Mouse (Mus musculus): ENCODE results near the gene Irf2bp1. TPM values are rescaled to one million over a fixed set of nuclear protein-coding genes. Genes with fewer than 3 reads are reported as not detected.

Irf2bp1 gene
- total RNA-seq, 2 experiments from 2014 or later, result 20.4 to 24.0 TPM

GRCm38 (mm10) chr7:19028067-19028466 lies 24.2 kb downstream of the Irf2bp1 start:
- DNase-seq, result no peak

GRCm38 (mm10) chr7:19029084-19029653 lies 25.3 kb downstream of the Irf2bp1 start:
- peak; percentile 53 for DNase-seq

DNA sequence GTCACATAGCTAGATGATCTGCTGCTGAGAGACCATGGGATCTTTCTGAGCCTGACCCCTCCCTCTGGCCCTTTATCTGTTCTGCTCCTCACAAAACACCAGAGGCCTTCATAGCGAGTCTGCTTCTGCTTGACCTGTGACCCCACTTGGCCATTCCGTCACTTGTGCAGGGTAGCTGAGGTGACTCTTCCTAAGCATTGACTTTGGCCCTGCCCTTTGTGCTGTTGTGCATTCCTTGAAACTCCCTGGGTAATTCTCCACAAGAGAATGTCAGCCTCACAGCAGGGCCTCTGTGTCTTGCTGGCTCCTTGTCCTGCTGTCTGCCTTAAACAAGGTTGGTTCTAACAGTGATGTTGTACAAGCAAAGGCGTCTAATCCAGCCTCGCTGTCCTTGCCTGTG lies 27.8 kb downstream of the Irf2bp1 start:
- DNase-seq, result no peak

GRCm38 (mm10) chr7:19044616-19045015 lies 40.8 kb downstream of the Irf2bp1 start:
- no peak for DNase-seq

DNA sequence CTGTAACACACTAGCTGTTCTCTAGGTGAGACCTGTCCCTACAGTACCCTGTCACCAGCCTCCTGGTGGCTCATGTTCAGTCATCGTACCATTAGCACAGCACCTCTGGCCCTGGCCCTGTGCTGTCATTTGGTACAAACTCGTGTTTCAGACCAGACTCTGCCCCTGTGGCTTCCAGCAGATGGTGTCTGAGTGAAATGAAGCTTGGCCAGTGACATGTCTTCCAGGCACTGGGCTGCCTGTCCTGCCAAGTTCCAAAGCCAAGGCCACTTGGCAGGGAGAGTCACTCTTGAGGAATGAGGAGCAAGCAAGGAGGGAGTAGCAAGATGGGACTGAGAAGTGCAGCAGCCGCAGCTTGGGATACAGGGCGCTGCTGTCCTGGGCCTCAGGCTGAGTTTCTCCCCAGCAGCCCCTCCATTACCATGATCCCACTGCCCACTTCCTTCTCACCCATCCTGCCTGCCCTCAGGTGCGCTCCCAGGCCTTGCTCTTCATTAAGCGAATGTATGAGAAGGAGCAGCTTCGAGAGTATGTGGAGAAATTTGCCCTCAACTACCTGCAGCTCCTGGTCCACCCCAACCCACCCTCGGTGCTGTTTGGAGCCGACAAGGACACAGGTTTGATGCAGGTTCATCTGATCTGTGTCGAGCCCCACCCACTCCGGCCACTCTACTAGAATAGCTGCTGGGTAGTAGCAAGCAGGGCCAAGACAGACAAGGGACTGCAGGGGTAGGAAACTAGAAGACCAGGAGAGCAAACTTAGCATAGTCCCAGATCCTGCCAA lies 42.6 kb downstream of the Irf2bp1 start:
- DNase-seq, result peak; percentile 44

DNA sequence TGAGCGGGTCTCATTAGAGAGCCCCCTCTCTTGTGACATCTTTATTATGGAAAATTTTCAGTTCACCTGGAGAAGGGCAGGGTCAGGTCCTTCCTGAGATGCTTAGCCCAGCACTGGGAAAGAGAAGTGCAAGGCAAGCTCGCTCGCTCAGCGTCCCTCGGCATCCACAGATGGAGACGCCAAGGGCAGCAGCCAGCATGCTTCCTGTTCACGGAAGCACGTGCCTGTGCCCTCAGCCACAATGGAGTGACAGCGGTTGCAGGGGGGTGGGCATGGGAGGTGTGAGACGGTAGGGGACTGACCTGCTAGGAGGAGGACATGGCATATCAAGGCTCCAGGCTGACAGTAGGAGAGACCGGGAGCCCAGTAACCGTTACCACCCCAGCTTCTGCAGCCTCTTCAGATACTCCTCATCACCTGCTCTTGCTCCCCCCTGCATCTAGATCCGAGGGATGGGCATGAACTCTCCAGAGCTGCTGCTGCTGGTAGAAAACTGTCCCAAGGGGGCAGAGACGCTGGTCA lies 44.2 kb downstream of the Irf2bp1 start:
- DNase-seq, result no peak

DNA sequence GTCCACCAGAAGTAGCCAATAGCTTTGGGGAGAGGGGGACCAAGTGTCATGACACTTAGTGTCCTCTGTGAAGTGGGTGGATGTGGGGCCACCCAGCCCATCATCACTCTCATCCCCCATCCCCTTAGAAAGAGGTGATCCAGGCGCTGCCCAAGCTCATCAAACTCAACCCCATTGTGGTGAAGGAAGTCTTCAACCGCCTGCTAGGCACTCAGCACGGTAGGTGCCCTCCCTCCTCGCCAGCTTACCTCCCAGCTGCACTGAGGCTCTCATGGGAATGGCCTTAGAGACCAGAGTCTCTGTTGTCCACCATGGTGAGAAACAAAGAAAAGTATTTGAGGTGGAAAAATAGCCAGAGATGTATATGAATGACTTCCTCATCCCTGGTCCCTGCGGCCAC lies 45.4 kb downstream of the Irf2bp1 start:
- no peak for DNase-seq

DNA sequence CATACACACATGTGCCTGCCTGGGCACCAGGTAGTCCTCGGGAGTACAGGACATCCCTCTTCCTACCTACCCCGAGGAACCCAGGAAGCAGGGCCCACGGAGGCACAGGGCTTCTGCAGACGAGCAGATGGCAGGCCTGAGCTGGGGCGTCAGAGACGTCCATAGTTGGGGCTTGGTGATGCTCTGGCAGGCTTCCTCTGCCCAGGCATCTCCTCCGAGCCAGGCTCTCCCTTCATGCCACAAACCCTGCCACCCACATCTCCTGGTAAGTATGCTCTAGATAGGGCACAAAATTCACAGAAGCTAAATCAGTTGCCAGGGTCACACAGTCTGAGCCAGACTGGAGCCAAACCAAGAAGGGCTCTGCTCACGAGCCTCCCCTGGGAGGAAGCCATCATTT lies 46.3 kb downstream of the Irf2bp1 start:
- DNase-seq, result no peak

DNA sequence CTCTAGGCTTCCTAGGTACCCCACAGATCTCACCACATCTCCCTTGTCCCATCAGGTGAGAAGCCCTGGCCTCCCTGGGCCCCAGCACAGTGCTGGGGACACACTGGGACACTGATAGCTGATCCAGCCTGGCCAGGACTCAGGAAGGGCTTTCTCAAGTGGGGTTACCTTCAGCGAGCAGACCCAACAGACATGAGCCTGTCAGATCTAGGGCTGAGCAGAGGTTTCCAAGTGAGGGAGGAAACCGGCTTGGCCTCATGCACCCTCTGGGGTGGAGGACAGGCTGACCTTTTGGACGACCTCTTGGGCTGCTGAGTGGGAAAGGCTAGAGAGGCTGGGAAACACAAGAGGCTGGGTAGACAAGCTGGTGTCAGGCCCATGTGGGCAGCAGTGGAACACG lies 47.3 kb downstream of the Irf2bp1 start:
- DNase-seq, result no peak

- DNase-seq, result no peak
These were observed 48.7 kb downstream of the Irf2bp1 start for GRCm38 (mm10) chr7:19052345-19053135.

DNA sequence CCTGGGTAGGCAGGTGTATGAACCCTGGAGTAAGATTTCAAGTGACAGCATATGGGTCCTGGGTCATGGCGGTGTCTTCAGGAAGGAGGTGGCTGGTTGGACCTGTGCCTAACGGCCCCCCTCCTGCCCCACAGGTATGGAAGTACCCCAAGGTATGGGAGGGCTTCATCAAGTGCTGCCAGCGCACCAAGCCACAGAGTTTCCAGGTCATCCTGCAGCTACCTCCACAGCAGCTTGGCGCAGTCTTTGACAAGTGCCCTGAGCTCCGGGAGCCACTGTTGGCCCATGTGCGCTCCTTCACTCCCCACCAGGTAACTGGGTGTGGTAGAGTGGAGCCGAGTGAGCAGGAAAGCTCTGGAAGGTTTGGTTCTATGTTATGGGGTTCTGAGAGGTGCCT lies 49.3 kb downstream of the Irf2bp1 start:
- DNase-seq, result no peak

GRCm38 (mm10) chr7:19054047-19054776 lies 50.4 kb downstream of the Irf2bp1 start, which contains the start of gene Rsph6a:
Rsph6a (plus strand) TSS chr7:19054690.
- DNase-seq, result peak; percentile 66

DNA sequence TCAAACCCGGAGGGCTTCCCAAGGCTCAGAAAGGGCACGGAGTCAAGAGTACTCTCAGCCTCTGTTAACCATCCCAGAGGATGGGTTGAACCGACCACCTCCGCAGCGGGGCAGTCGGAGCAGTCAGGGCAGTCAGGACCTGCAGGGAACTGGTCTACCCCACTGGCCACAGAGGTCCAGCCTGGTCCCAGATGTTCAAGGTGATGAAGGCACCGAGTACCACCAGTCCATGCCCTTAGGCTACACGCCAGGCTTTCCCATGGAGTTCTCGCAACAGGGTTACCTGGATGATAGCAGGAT lies 50.9 kb downstream of the Irf2bp1 start:
- DNase-seq, result no peak

- no peak for DNase-seq
These were observed 51.3 kb downstream of the Irf2bp1 start for GRCm38 (mm10) chr7:19055108-19055507.

Other genes starting within 250 kb of the Irf2bp1 start
- not detected for gene Psg19, start 205.5 kb upstream of the Irf2bp1 start, total RNA-seq (2021)
- gene Psg17, start 182.4 kb upstream of the Irf2bp1 start, total RNA-seq (2021), result not detected
- gene Mill2, start 164.1 kb upstream of the Irf2bp1 start, total RNA-seq (2021), result 1 to 10 TPM; 3.1 to 3.6 TPM
- 1 to 10 TPM in 1 of 2 experiments, under 1 TPM in 1; 0.73 to 3.7 TPM for gene Pglyrp1, start 132.7 kb upstream of the Irf2bp1 start, total RNA-seq (2021)
- gene Ccdc61, start 93.6 kb upstream of the Irf2bp1 start, total RNA-seq (2021), result 1 to 10 TPM; 5.9 to 9.4 TPM
- 1 to 10 TPM; 2.9 to 4.1 TPM for gene Nova2, start 78.2 kb upstream of the Irf2bp1 start, total RNA-seq (2021)
- not detected for gene Nanos2, start 16.6 kb upstream of the Irf2bp1 start, total RNA-seq (2021)
- 1 to 10 TPM; 2.0 to 3.5 TPM for gene Mypop, start 12.8 kb upstream of the Irf2bp1 start, total RNA-seq (2021)
- under 1 TPM in 1 of 2 experiments, not detected in 1; 0.16 TPM for gene Foxa3, start 19.5 kb downstream of the Irf2bp1 start, total RNA-seq (2021)
- gene Sympk, start 20.3 kb downstream of the Irf2bp1 start, total RNA-seq (2021), result 10 to 100 TPM; 39.9 to 45.0 TPM
- not detected for gene Rsph6a, start 50.6 kb downstream of the Irf2bp1 start, total RNA-seq (2021)
- 10 to 100 TPM; 26.6 to 31.8 TPM for gene Dmwd, start 72.2 kb downstream of the Irf2bp1 start, total RNA-seq (2021)
- 100 to 1,000 TPM; 256 to 267 TPM for gene Dmpk, start 79.8 kb downstream of the Irf2bp1 start, total RNA-seq (2021)
- 1 to 10 TPM; 5.3 to 7.8 TPM for gene Six5, start 90.5 kb downstream of the Irf2bp1 start, total RNA-seq (2021)
- gene Gm4969, start 114.3 kb downstream of the Irf2bp1 start, total RNA-seq (2021), result under 1 TPM in 1 of 2 experiments, not detected in 1; 0.14 TPM
- 1 to 10 TPM; 2.7 to 4.2 TPM for gene Fbxo46, start 115.8 kb downstream of the Irf2bp1 start, total RNA-seq (2021)
- 1 to 10 TPM; 5.0 to 5.5 TPM for gene Qpctl, start 145.2 kb downstream of the Irf2bp1 start, total RNA-seq (2021)
- gene Snrpd2, start 145.7 kb downstream of the Irf2bp1 start, total RNA-seq (2021), result 10 to 100 TPM; 72.9 to 77.4 TPM
- gene Gipr, start 162.1 kb downstream of the Irf2bp1 start, total RNA-seq (2021), result under 1 TPM in 1 of 2 experiments, not detected in 1; 0.14 TPM
- gene Eml2, start 172.4 kb downstream of the Irf2bp1 start, total RNA-seq (2021), result 10 to 100 TPM; 14.9 to 17.6 TPM
- 1 to 10 TPM; 2.3 to 3.4 TPM for gene Gpr4, start 208.5 kb downstream of the Irf2bp1 start, total RNA-seq (2021)
- gene Opa3, start 224.3 kb downstream of the Irf2bp1 start, total RNA-seq (2021), result 10 to 100 TPM; 36.9 to 37.8 TPM

Data from gastrocnemius, postnatal 10 days (tissue).